Mouse (Mus musculus): ENCODE data around the gene C1ra. TPM values are rescaled to one million over a fixed set of nuclear protein-coding genes. Genes with fewer than 3 reads are reported as not detected.
A peak's percentile ranks its signal among the peaks of the same experiment; 100 is the strongest.
"Not testable (repeated sequence)": the region's sequence is repeated elsewhere in the genome, so short reads cannot be mapped to it uniquely, and the experiment has no call there.

C1ra gene
- polyA plus RNA-seq, 1 experiment: 0.62 TPM

DNA sequence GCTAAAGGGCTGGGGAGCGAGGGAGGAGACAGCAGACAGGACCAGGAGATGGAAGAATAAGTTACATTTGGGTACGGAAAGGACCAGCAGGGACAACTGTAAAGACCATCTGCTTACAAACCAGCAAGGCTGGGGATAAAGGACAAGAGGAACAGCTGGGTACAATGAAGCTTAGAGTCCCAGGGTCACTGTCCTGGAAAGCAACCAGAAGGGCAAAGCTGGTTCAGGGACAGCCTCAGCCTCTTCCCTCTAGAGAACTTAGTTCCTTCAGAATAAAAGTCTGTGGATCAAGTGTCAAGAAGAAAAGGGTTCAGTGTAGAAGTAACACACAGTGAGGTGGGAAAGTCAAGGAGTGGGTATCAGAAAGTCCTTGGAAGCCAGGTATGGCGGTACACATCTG, 41.1 kb upstream of the C1ra start:
- H3K4me3 ChIP-seq (ENCODE audit: insufficient read depth, poor library complexity, severe bottlenecking): no peak overlapping the region
- H3K27me3 ChIP-seq (ENCODE audit: control insufficient read depth, insufficient read depth, insufficient read length): peaks cover 9% of the 10 kb centered on the region
- peaks cover 2% of the 10 kb centered on the region for H3K79me3 ChIP-seq (ENCODE audit: low read depth)
- peaks cover 4% of the 10 kb centered on the region for H3K36me3 ChIP-seq (ENCODE audit: control insufficient read depth, insufficient read depth)
- peaks cover 14% of the 10 kb centered on the region for H3K79me2 ChIP-seq (ENCODE audit: control insufficient read depth, insufficient read depth)
- no peak for TF ChIP-seq MAX (IDR thresholded peaks at IDR 0.05)
- no peak overlapping the region for H3ac ChIP-seq (ENCODE audit: control insufficient read depth, insufficient read length, low read depth)

DNA sequence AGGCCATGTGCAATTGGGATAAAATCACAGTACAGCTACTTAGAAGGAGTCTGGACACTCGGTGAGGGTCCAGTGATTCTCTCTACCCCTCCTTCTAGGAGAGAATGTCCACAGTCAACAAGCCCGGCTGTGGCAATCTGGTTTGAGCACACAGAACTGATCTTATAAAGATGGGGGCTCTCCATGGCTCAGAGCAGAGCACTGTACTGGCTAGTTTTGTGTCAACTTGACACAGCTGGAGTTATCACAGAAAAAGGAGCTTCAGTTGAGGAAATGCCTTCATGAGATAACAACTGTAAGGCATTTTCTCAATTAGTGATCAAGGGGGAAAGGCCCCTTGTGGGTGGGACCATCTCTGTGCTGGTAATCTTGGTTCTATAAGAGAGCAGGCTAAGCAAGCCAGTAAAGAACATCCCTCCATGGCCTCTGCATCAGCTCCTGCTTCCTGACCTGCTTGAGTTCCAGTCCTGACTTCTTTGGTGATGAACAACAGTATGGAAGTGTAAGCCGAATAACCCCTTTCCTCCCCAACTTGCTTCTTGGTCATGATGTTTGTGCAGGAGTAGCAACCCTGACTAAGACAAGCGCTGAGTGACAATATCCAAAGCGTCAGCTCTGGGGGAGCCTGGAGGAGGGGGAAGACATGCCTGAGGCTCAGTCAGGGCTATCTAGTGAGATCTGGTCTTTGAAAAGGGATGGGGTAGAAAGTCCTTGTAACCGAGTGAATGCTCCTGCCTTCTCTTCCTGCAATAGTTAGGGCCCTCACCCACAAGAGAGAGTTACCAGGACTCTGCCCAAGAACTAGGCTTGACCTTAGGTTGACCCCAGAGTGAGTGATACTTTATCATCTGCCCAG, 40.2 kb upstream of the C1ra start:
- H3K79me3 ChIP-seq (ENCODE audit: low read depth); H3K27me3 ChIP-seq (ENCODE audit: control insufficient read depth, insufficient read depth, insufficient read length); H3K4me3 ChIP-seq (ENCODE audit: insufficient read depth, poor library complexity, severe bottlenecking); H3ac ChIP-seq (ENCODE audit: control insufficient read depth, insufficient read length, low read depth): not testable (repeated sequence)
- peaks cover 12% of the 10 kb centered on the region for H3K36me3 ChIP-seq (ENCODE audit: control insufficient read depth, insufficient read depth)
- peaks cover 23% of the 10 kb centered on the region for H3K79me2 ChIP-seq (ENCODE audit: control insufficient read depth, insufficient read depth)

DNA sequence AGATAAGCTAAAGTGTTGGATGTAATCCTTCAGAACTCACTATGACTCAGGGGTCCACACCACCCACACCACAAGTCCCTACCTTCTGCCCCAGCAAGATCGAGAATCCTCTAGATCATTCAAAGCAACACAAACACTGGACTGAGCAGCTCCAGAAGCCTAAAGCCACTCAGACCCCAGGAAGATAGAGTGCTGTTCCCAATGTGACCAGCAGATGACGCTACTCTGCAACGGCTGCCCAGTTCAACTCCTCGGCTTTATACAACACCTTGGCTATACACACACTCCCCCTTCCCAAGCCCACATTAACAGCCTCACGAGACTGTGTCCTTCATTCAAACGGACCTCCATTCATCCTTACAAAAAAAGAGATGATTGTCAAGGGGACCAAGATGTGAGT, 39.4 kb upstream of the C1ra start:
- Histone ChIP-seq H3K27me3 (ENCODE audit: control insufficient read depth, insufficient read depth, insufficient read length) (peaks cover 9% of the 10 kb centered on the region), H3K36me3 (ENCODE audit: control insufficient read depth, insufficient read depth) (peaks cover 15% of the 10 kb centered on the region)
- TF ChIP-seq MYOD1 (IDR thresholded peaks at IDR 0.05; ENCODE audit: control insufficient read depth, insufficient read length, low read depth) (no peak), CTCF (IDR thresholded peaks at IDR 0.05; ENCODE audit: control insufficient read depth, insufficient read depth, insufficient read length) (peak; percentile 65)

DNA sequence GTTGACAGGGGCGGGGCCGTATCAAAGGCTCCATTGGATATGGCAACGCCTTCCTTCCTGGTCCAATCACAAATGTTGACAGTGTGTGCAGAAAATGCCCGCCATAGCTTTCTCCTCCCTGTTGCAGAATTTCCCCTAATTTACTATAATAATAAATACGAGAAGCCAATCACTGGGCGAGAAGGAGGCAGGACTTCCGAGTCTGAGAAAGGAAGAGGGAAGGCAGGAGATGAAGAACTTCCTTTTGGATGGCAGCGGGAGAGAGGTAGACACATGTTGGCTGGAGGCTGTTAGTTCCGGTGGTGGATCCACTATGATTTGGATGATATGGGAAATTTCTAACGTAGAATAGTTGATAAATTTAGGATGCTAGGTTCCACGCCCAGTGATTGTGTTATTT, 37.6 kb upstream of the C1ra start:
- TF ChIP-seq MAX (IDR thresholded peaks at IDR 0.05) (peak; percentile 28), CTCF (IDR thresholded peaks at IDR 0.05; ENCODE audit: control insufficient read depth, insufficient read depth, insufficient read length) (no peak), CEBPB (IDR thresholded peaks at IDR 0.05; ENCODE audit: low read depth) (peak; percentile 3)
- peak overlapping the region; percentile 96 for H3ac ChIP-seq (ENCODE audit: control insufficient read depth, insufficient read length, low read depth)
- peaks cover 15% of the 10 kb centered on the region for H3K36me3 ChIP-seq (ENCODE audit: control insufficient read depth, insufficient read depth)
- H3K79me2 ChIP-seq (ENCODE audit: control insufficient read depth, insufficient read depth): peaks cover 23% of the 10 kb centered on the region
- peaks cover 5% of the 10 kb centered on the region for H3K27me3 ChIP-seq (ENCODE audit: control insufficient read depth, insufficient read depth, insufficient read length)
- H3K4me3 ChIP-seq (ENCODE audit: insufficient read depth, poor library complexity, severe bottlenecking): peak overlapping the region; percentile 91
- H3K79me3 ChIP-seq (ENCODE audit: low read depth): peaks cover 5% of the 10 kb centered on the region

More for the DNA sequence above, 39.4 kb upstream of the C1ra start:
- H3ac ChIP-seq (ENCODE audit: control insufficient read depth, insufficient read length, low read depth): no peak overlapping the region
- H3K79me3 ChIP-seq (ENCODE audit: low read depth): peaks cover 5% of the 10 kb centered on the region
- H3K79me2 ChIP-seq (ENCODE audit: control insufficient read depth, insufficient read depth): peaks cover 23% of the 10 kb centered on the region
- H3K4me3 ChIP-seq (ENCODE audit: insufficient read depth, poor library complexity, severe bottlenecking): no peak overlapping the region

DNA sequence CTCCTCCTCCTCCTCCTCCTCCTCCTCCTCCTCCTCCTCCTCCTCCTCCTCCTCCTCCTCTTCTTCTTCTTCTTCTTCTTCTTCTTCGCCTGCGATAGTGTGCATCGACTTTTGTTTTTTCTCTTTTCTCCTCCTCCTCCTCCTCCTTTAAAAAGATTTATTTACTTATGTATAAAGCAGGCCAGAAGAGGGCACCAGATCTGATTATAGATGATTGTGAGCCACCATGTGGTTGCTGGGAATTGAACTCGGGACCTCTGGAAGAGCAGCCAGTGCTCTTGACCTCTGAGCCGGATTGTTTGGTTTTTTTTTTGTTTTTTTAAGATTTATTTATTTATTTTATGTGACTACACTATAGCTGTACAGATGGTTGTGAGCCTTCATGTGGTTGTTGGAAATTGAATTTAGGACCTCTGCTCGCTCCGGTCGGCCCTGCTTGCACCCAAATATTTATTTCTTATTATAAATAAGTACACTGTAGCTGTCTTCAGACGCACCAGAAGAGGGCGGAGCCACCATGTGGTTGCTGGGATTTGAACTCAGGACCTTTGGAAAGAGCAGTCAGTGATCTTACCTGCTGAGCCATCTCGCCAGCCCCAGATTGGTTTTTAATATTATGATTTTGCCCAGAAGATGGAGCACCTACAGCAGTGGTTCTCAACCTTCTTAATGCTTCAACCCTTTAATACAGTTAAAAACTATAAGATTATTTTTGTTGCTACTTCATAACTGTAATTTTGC, 36.7 kb upstream of the C1ra start:
- peaks cover 15% of the 10 kb centered on the region for H3K36me3 ChIP-seq (ENCODE audit: control insufficient read depth, insufficient read depth)
- peak overlapping the region; percentile 96 for H3ac ChIP-seq (ENCODE audit: control insufficient read depth, insufficient read length, low read depth)

DNA sequence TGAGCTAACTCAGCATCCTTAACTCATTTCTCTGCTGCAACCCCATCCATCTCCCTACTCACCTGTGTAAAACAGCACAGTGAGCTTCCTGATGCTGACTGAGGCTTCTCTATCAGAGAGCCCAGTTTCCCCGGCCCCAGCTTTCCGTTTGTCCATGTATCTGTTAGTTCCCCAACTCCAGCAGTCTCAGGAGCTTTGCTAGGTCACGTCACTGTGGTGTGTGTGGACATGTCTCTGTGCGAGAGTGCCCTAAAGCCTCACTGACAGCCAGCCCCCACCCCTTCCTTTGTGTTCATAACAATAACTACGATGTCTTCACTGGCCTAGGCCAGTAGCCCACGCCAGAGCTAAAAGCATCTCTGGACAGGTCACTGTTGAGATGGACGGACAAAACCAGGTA, 36.0 kb upstream of the C1ra start:
- H3K27me3 ChIP-seq (ENCODE audit: control insufficient read depth, insufficient read depth, insufficient read length): no peaks in the 10 kb centered on the region
- H3ac ChIP-seq (ENCODE audit: control insufficient read depth, insufficient read length, low read depth): peak overlapping the region; percentile 62
- peaks cover 15% of the 10 kb centered on the region for H3K36me3 ChIP-seq (ENCODE audit: control insufficient read depth, insufficient read depth)
- peak overlapping the region; percentile 91 for H3K4me3 ChIP-seq (ENCODE audit: insufficient read depth, poor library complexity, severe bottlenecking)
- H3K79me2 ChIP-seq (ENCODE audit: control insufficient read depth, insufficient read depth): peaks cover 23% of the 10 kb centered on the region
- H3K79me3 ChIP-seq (ENCODE audit: low read depth): peaks cover 5% of the 10 kb centered on the region
- TF ChIP-seq CTCF (IDR thresholded peaks at IDR 0.05; ENCODE audit: control insufficient read depth, insufficient read depth, insufficient read length) (no peak), MYOG (IDR thresholded peaks at IDR 0.05; ENCODE audit: control insufficient read depth, extremely low read depth, insufficient read length) (no peak)

More for the DNA sequence above, 36.7 kb upstream of the C1ra start:
- peak; percentile 52 for TF ChIP-seq MAX (IDR thresholded peaks at IDR 0.05)
- peak overlapping the region; percentile 91 for H3K4me3 ChIP-seq (ENCODE audit: insufficient read depth, poor library complexity, severe bottlenecking)
- H3K79me2 ChIP-seq (ENCODE audit: control insufficient read depth, insufficient read depth): peaks cover 23% of the 10 kb centered on the region
- not testable (repeated sequence) for H3K79me3 ChIP-seq (ENCODE audit: low read depth); H3K27me3 ChIP-seq (ENCODE audit: control insufficient read depth, insufficient read depth, insufficient read length)

DNA sequence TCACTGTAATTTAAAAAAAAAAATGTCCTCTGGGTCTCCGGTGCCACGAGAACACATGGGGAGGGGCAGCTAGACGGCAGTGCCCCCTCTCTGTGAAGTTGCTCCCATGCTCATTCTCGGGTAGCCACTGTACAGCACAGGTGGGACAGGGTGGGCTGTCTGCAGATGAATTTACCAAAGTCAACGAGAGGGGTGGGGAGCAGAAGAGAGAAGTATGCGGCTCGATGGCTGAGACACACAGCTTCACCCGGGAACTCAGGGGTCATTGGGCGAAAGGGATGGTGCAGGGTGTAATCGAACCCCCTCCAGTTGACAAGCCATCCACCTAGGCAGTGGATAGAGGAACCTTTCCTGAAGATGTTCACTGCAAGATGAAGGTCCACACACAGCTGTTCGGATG, 35.4 kb upstream of the C1ra start:
- TF ChIP-seq MYOD1 (IDR thresholded peaks at IDR 0.05; ENCODE audit: control insufficient read depth, insufficient read length, low read depth) (no peak), MAX (IDR thresholded peaks at IDR 0.05) (no peak), USF1 (IDR thresholded peaks at IDR 0.05; ENCODE audit: low read depth) (no peak), CEBPB (IDR thresholded peaks at IDR 0.05; ENCODE audit: low read depth) (no peak), FOSL1 (IDR thresholded peaks at IDR 0.05; ENCODE audit: insufficient read depth, low read length, poor library complexity, severe bottlenecking) (no peak), CTCF (IDR thresholded peaks at IDR 0.05; ENCODE audit: control insufficient read depth, insufficient read depth, insufficient read length) (no peak), MYOG (IDR thresholded peaks at IDR 0.05; ENCODE audit: control insufficient read depth, extremely low read depth, insufficient read length) (no peak)
- Histone ChIP-seq H3K79me3 (ENCODE audit: low read depth) (peaks cover 5% of the 10 kb centered on the region), H3K27me3 (ENCODE audit: control insufficient read depth, insufficient read depth, insufficient read length) (no peaks in the 10 kb centered on the region), H3K36me3 (ENCODE audit: control insufficient read depth, insufficient read depth) (peaks cover 15% of the 10 kb centered on the region), H3ac (ENCODE audit: control insufficient read depth, insufficient read length, low read depth) (peak overlapping the region; percentile 41), H3K79me2 (ENCODE audit: control insufficient read depth, insufficient read depth) (peaks cover 23% of the 10 kb centered on the region), H3K4me3 (ENCODE audit: insufficient read depth, poor library complexity, severe bottlenecking) (peak overlapping the region; percentile 18)
